In genomic region chr6:86967166-86967565, GRCm38 (mm10) we compare ENCODE assay signal across 15 mouse cellular contexts.
"Had no signal": no experiment of that assay in that cellular context is flagged by ENCODE, and none has a peak within 500 bp of the region (broad histone marks: within the 10 kb centered on the region; RNA-seq: fewer than 3 reads in every experiment).

No protein-coding gene starts in this region.

- H3K9me3 ChIP-seq: neural tube, embryonic 12.5 days; neural tube, embryonic 13.5 days; neural tube, embryonic 15.5 days; stomach, embryonic 15.5 days had no signal

- H3K27ac ChIP-seq: neural tube, embryonic 12.5 days; neural tube, embryonic 13.5 days; neural tube, embryonic 15.5 days; stomach, embryonic 15.5 days; stomach, postnatal 0 days had no signal

- H3K9ac ChIP-seq: neural tube, embryonic 12.5 days; neural tube, embryonic 13.5 days; neural tube, embryonic 15.5 days; stomach, embryonic 15.5 days had no signal

- H3K4me1 ChIP-seq: neural tube, embryonic 12.5 days; neural tube, embryonic 13.5 days; neural tube, embryonic 15.5 days; stomach, embryonic 15.5 days had no signal

- DNase-seq: retina, postnatal 1 day; right cerebral cortex, postnatal 25 days; right cerebral cortex, postnatal 4 days; spleen, adult 18-20 months; thymus, adult 18-20 months; thymus, adult 2 months; thymus, postnatal 14 days; thymus, postnatal 25 days; thymus, postnatal 36 days; thymus, postnatal 4 days had no signal

- H3K4me2 ChIP-seq: neural tube, embryonic 12.5 days; neural tube, embryonic 13.5 days; neural tube, embryonic 15.5 days; stomach, embryonic 15.5 days had no signal

- H3K27me3 ChIP-seq: neural tube, embryonic 12.5 days; neural tube, embryonic 13.5 days; neural tube, embryonic 15.5 days; stomach, embryonic 15.5 days had no signal

- H3K4me3 ChIP-seq: neural tube, embryonic 12.5 days; neural tube, embryonic 13.5 days; neural tube, embryonic 15.5 days; stomach, embryonic 15.5 days had no signal
